Mouse (Mus musculus) liver, postnatal 0 days (tissue): ENCODE results near the gene Map1s.

Experiments used
- CTCF ChIP-seq: sonication (generic); IDR thresholded peaks from 2 replicates; pipeline ENCODE4 v1.5.1; 2016; ENCODE audit warnings: antibody characterized with exemption, low read depth
- EP300 ChIP-seq: IDR thresholded peaks from 2 replicates; pipeline ENCODE4 v1.6.1; 2016; ENCODE audit warnings: antibody characterized with exemption, low read depth, mild to moderate bottlenecking

DNA sequence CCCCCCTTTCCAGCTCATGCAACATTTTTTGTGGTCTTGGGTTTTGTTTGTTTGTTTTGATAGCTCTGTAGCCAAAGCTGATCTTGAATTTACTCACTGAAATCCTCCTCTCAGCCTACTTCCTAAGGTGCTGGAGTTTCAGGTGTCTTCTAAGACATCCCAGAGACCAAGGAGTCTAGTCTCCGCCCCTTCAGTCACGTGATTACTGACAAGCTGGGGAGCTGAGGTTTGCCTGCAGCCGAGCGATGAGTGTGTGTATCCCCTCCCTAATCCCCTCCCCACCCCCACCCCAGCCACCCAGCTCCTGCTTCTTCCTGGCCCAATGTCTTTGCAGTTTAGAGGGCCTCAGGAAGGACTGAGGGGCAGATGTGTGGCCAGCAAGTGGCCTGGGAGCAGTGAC, 48.2 kb upstream of the Map1s start:
- TF ChIP-seq CTCF (no peak), EP300 (no peak)
